Mouse (Mus musculus) embryonic fibroblast, embryonic 13.5 days (primary cell): ENCODE measurements around the gene Kif13a.

Experiments used
- CTCF ChIP-seq: IDR thresholded peaks from 2 replicates; pipeline ENCODE4 v1.5.1; 2011; ENCODE audit warnings: mild to moderate bottlenecking, control low read depth, low read length, moderate library complexity, borderline replicate concordance; ENCODE audit not compliant: insufficient read depth
- POLR2A ChIP-seq: IDR thresholded peaks from 2 replicates; pipeline ENCODE4 v1.6.1; 2011; ENCODE audit warnings: low read depth, mild to moderate bottlenecking, control low read depth, low read length, moderate library complexity

DNA sequence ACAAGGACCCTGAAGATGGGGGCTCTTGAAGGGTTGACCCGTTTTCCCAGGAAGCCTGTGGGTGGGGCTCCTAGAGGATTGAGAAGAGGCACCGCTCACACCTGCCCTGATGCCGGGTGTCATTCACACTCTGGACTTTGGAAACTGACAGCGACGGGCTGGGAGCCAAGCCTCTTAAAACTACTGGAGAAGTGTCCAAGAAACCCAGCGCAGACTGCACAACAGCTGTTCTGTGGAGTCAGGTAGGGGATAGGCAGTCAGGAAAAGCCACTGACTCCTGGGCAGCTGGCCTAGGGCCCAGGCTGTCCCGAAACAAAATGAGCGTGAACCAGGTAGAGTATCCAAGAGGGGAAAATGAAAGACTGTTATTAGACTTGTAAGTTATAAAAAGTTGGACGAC, 111.3 kb downstream of the Kif13a start:
- no peak for TF ChIP-seq CTCF
- no peak for TF ChIP-seq POLR2A
